Mouse (Mus musculus): ENCODE results near the gene Cpsf3. TPM values are rescaled to one million over a fixed set of nuclear protein-coding genes. Genes with fewer than 3 reads are reported as not detected.

Gene Cpsf3
- polyA plus RNA-seq, 1 experiment from 2014 or later, result 106 TPM

DNA sequence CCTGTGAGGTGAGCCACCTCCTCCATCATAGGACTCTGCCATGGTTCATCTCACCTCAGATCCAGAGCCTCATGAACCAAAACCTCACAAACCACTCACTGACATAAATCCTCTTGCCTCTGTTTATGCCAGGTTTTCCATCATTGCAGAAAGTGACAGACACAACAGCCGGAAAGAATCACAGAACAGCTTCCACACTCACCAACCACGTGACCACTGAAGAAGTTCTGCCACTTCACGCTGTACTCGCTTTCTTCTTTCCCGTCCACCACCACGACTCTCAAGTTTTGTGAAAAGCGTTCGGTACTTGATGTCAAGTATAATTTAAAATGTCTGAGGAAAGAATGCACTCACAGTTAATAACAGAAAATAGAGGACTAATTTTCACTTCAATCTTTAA is 68.5 kb downstream of the Cpsf3 start:
- Histone ChIP-seq H3K9ac (no peak overlapping the region), H3K4me3 (replicated peaks) (no peak overlapping the region), H3K4me1 (replicated peaks) (no peaks in the 10 kb centered on the region), H3K9me3 (no peaks in the 10 kb centered on the region), H3K36me3 (peaks cover 23% of the 10 kb centered on the region), H3K27ac (no peak overlapping the region), H3K4me2 (replicated peaks) (no peak overlapping the region), H3K27me3 (replicated peaks) (no peaks in the 10 kb centered on the region)
- ATAC-seq, result no peak
- 93% methylated on average over 8 of the region's 8 CpGs for WGBS

DNA sequence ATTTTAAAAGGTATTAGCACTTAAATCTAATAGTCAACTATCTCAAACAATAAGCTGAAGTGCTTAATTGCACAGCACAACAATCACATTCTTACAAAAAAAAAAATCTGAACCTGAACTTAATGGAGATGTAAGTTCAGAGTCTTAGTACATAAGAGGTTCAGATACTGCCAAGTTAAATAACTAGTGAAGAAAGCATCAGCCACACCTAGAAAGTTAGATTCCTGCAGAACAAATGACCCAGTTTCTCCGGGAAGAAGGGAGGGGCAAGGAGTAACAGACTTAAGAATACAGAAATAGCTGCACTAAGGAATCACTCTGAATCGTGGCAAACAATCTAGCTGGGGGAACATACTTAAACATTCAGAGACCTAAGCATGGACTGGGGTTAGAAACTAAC is 77.5 kb downstream of the Cpsf3 start:
- Histone ChIP-seq H3K27me3 (replicated peaks) (no peaks in the 10 kb centered on the region), H3K4me3 (replicated peaks) (no peak overlapping the region), H3K4me2 (replicated peaks) (no peak overlapping the region), H3K9ac (no peak overlapping the region), H3K36me3 (no peaks in the 10 kb centered on the region), H3K4me1 (replicated peaks) (no peaks in the 10 kb centered on the region), H3K9me3 (no peaks in the 10 kb centered on the region), H3K27ac (no peak overlapping the region)
- ATAC-seq, result no peak
- 55% methylated on average over 2 of the region's 2 CpGs for WGBS

DNA sequence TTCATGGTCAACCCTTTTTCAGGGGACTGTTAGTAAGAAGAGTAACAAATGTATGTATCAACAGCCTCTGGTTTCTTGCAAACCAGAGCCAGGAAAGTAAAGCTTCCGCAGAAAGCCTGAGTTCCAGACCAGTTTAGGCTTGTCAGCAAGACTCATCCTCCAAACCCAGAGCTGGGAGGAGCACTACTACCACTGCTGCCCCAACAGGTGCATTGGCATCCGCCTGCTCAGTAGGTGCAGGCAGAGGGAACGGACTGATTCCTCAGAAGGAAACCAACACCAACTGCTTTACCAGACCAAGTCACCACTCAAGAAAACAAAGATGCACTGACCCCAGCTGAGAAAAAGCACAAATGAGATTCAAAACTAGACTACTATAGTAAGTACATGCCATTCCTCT is 78.0 kb downstream of the Cpsf3 start:
- no peak overlapping the region for H3K27ac ChIP-seq
- no peaks in the 10 kb centered on the region for H3K9me3 ChIP-seq
- H3K4me2 ChIP-seq (replicated peaks), result no peak overlapping the region
- H3K9ac ChIP-seq, result no peak overlapping the region
- H3K36me3 ChIP-seq, result no peaks in the 10 kb centered on the region
- ATAC-seq, result no peak
- no peaks in the 10 kb centered on the region for H3K27me3 ChIP-seq (replicated peaks)
- WGBS, result 94% methylated on average over 3 of the region's 3 CpGs
- H3K4me1 ChIP-seq (replicated peaks), result no peaks in the 10 kb centered on the region
- no peak overlapping the region for H3K4me3 ChIP-seq (replicated peaks)

Other genes with a start within 250 kb of the Cpsf3 start
- 37.6 and 46.1 TPM in 2 replicates for gene Itgb1bp1, start 893 bp downstream of the Cpsf3 start, polyA plus RNA-seq (2015; fragmentation: Nextera tagmentation; extraction: Ambion mirVana)
- gene Iah1, start 31.0 kb downstream of the Cpsf3 start, polyA plus RNA-seq (2015; fragmentation: Nextera tagmentation; extraction: Ambion mirVana), result 58.8 and 63.7 TPM in 2 replicates
- 28.9 and 31.7 TPM in 2 replicates for gene Adam17, start 88.2 kb downstream of the Cpsf3 start, polyA plus RNA-seq (2015; fragmentation: Nextera tagmentation; extraction: Ambion mirVana)
- 578 and 671 TPM in 2 replicates for gene Ywhaq, start 132.2 kb downstream of the Cpsf3 start, polyA plus RNA-seq (2015; fragmentation: Nextera tagmentation; extraction: Ambion mirVana)